Mouse (Mus musculus) adrenal gland, adult 18-20 months (tissue): ENCODE data around the gene Tmbim1. TPM values are rescaled to one million over a fixed set of nuclear protein-coding genes. Genes with fewer than 3 reads are reported as not detected.
"Not testable (repeated sequence)": the region's sequence is repeated elsewhere in the genome, so short reads cannot be mapped to it uniquely, and the experiment has no call there.

Experiments
- DNase-seq, 2 experiments: peaks; one replicate each; pipeline ENCODE4 v3.0.0; 2021 to 2022; ENCODE audit warnings: low spot score in 2 of 2
- total RNA-seq, 2 experiments: library from RNA; stranded (reverse); gene quantifications; 1 replicate in 1 of 2; 2 replicates in 1 of 2; pipeline ENCODE4 v1.2.3; 2021

Tmbim1 gene
- total RNA-seq, 2 experiments from 2014 or later, result 106 to 113 TPM

GRCm38 (mm10) chr1:74297269-74297668 lies 8.2 kb downstream of the Tmbim1 start:
- peak; percentile 58 to 59 for DNase-seq

- DNase-seq, result peak in 1 of 2 experiments; percentile 37
Observed at GRCm38 (mm10) chr1:74296477-74296876, 8.9 kb downstream of the Tmbim1 start.

- peak; percentile 72 to 74 for DNase-seq
Observed at GRCm38 (mm10) chr1:74295456-74296171, 9.8 kb downstream of the Tmbim1 start.

- no peak for DNase-seq
Observed at GRCm38 (mm10) chr1:74294733-74295455, 10.5 kb downstream of the Tmbim1 start.

GRCm38 (mm10) chr1:74294090-74294643 lies 11.3 kb downstream of the Tmbim1 start:
- DNase-seq, result no peak

GRCm38 (mm10) chr1:74293306-74293960 lies 12.0 kb downstream of the Tmbim1 start:
- DNase-seq, result no peak

GRCm38 (mm10) chr1:74292331-74293020 lies 12.9 kb downstream of the Tmbim1 start:
- no peak for DNase-seq

- DNase-seq, result no peak
Observed at GRCm38 (mm10) chr1:74290141-74290540, 15.3 kb downstream of the Tmbim1 start.

GRCm38 (mm10) chr1:74289740-74290139 lies 15.7 kb downstream of the Tmbim1 start:
- no peak for DNase-seq

- no peak for DNase-seq
Observed at GRCm38 (mm10) chr1:74289248-74289647, 16.2 kb downstream of the Tmbim1 start.

- DNase-seq, result no peak
Observed at GRCm38 (mm10) chr1:74288327-74288726, 17.1 kb downstream of the Tmbim1 start.

- DNase-seq, result not testable (repeated sequence)
Observed at GRCm38 (mm10) chr1:74286869-74287607, 18.4 kb downstream of the Tmbim1 start.

- DNase-seq, result no peak
Observed at GRCm38 (mm10) chr1:74285212-74286010, 20.0 kb downstream of the Tmbim1 start.

GRCm38 (mm10) chr1:74284543-74285160 lies 20.8 kb downstream of the Tmbim1 start, which contains the start of the genes Aamp and Pnkd:
TSS of gene Aamp (minus strand) at chr1:74284738.
TSS of gene Pnkd (plus strand) at chr1:74284930.
- peak; percentile 92 to 95 for DNase-seq

GRCm38 (mm10) chr1:74283686-74284463 lies 21.5 kb downstream of the Tmbim1 start:
- DNase-seq, result peak in 1 of 2 experiments; percentile 54

- DNase-seq, result no peak
Observed at GRCm38 (mm10) chr1:74282896-74283625, 22.4 kb downstream of the Tmbim1 start.

GRCm38 (mm10) chr1:74281886-74282285 lies 23.5 kb downstream of the Tmbim1 start:
- no peak for DNase-seq
